Mouse (Mus musculus) erythroblast, embryonic 14.5 days (primary cell): Measurements from ENCODE around the gene Arid3a.

ENCODE experiments used
- GATA1 ChIP-seq: IDR thresholded peaks from 2 replicates; pipeline ENCODE4 v1.6.1; 2012; ENCODE audit warnings: low read length, inconsistent platforms, mixed read lengths
- TAL1 ChIP-seq: IDR thresholded peaks from 3 replicates; pipeline ENCODE4 v1.6.1; 2012; ENCODE audit warnings: low read length, inconsistent platforms, mixed read lengths

GRCm38 (mm10) chr10:79985334-79986231 lies 58.7 kb downstream of the Arid3a start:
- TF ChIP-seq GATA1 (no peak), TAL1 (no peak)
